Mouse (Mus musculus): Measurements from ENCODE around the gene Fev. TPM values are rescaled to one million over a fixed set of nuclear protein-coding genes. Genes with fewer than 3 reads are reported as not detected.

Gene Fev
- polyA plus RNA-seq, 1 experiment from 2014 or later: 0.41 TPM

DNA sequence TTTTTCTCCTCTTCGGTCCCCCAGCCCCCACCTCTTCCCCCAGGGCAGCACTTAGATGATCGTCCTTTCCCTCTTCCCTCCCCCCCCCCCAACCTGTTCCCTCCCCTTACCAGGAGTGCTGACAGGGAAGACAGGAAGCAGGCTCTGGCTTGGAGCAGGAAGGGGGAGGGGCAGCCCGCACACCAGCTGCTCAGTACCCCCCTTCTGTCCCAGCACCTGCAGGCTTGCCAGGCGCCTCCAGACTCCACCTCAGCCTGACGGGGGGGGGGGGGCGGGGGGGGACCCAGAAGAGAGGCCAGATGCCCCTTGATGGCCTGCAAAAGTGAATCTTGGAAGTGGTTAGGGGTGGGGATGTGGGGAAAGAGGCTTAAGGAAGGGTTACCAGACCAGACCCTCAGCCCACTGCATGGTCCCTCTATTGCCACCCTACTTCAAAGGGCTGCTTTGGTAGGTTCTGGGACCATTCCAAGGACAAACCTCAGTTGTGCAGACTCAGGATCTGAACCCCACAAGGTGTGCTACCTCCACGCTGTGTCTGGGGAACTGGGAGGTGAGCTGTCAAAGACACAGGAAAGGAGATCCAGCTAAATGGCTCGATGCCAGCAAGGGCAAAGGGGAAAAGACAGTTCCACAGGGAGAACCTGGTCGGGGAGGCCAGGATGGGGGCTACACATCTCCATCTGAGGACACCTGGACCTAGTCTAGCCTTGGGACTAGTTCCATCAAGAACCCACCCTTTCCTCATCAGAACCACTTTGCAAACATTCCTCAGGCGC, 13.6 kb upstream of the Fev start:
- Histone ChIP-seq H3K4me1 (ENCODE audit: control insufficient read depth, insufficient read depth, low read length) (peaks cover 16% of the 10 kb centered on the region), H3K36me3 (ENCODE audit: control insufficient read depth, insufficient read depth, low read length) (no peaks in the 10 kb centered on the region), H3K27ac (ENCODE audit: low read depth, low read length) (no peak overlapping the region), H3K9ac (ENCODE audit: low read length) (no peak overlapping the region), H3K4me2 (no peak overlapping the region), H3K9me3 (ENCODE audit: control insufficient read depth, low read length) (no peaks in the 10 kb centered on the region), H3K27me3 (ENCODE audit: control insufficient read depth, insufficient read depth, low read length) (peaks cover 64% of the 10 kb centered on the region), H3K4me3 (ENCODE audit: low read depth, low read length) (no peak overlapping the region)
- WGBS: 7% methylated on average over 8 of the region's 10 CpGs
- ATAC-seq (ENCODE audit: low FRiP score): no peak
- peak; percentile 85 for DNase-seq (ENCODE audit: low spot score, missing footprints)

GRCm38 (mm10) chr1:74897976-74898375, 12.8 kb upstream of the Fev start:
- Histone ChIP-seq H3K9ac (ENCODE audit: low read length) (no peak overlapping the region), H3K36me3 (ENCODE audit: control insufficient read depth, insufficient read depth, low read length) (no peaks in the 10 kb centered on the region), H3K27ac (ENCODE audit: low read depth, low read length) (no peak overlapping the region), H3K4me1 (ENCODE audit: control insufficient read depth, insufficient read depth, low read length) (peaks cover 16% of the 10 kb centered on the region), H3K27me3 (ENCODE audit: control insufficient read depth, insufficient read depth, low read length) (peaks cover 72% of the 10 kb centered on the region), H3K4me2 (no peak overlapping the region), H3K9me3 (ENCODE audit: control insufficient read depth, low read length) (no peaks in the 10 kb centered on the region), H3K4me3 (ENCODE audit: low read depth, low read length) (no peak overlapping the region)
- peak; percentile 83 for DNase-seq (ENCODE audit: low spot score, missing footprints)
- 3% methylated on average over 7 of the region's 7 CpGs for WGBS
- peak; percentile 15; the same call in 1 of the 2 replicates for ATAC-seq (ENCODE audit: low FRiP score)

DNA sequence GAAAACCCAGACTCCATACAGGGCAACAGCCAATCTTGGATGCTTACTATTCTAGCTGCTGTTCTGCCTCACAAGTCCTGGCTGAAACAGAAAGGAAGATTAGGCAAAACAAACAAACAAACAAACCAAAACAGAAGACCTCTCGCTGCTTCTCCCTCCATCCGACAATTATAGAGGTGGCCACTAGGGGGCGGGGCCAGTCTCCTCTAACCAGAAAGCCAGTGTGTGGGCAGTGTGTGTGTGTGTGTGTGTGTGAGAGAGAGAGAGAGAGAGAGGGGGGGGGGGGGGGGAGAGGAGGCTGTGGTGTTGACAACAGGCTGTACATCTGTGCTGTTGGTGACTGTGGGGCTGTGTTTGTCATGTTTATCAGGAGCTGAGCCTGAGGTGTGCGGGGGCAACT, 9.7 kb upstream of the Fev start:
- DNase-seq (ENCODE audit: low spot score, missing footprints) (peak; percentile 96), ATAC-seq (ENCODE audit: low FRiP score) (no peak)
- Histone ChIP-seq H3K4me3 (ENCODE audit: low read depth, low read length) (no peak overlapping the region), H3K27ac (ENCODE audit: low read depth, low read length) (no peak overlapping the region), H3K9me3 (ENCODE audit: control insufficient read depth, low read length) (no peaks in the 10 kb centered on the region), H3K36me3 (ENCODE audit: control insufficient read depth, insufficient read depth, low read length) (no peaks in the 10 kb centered on the region), H3K4me2 (no peak overlapping the region), H3K27me3 (ENCODE audit: control insufficient read depth, insufficient read depth, low read length) (peaks cover 80% of the 10 kb centered on the region), H3K4me1 (ENCODE audit: control insufficient read depth, insufficient read depth, low read length) (peaks cover 8% of the 10 kb centered on the region), H3K9ac (ENCODE audit: low read length) (no peak overlapping the region)
- WGBS: 17% methylated on average over 4 of the region's 4 CpGs

- peak; percentile 97 for DNase-seq (ENCODE audit: low spot score, missing footprints)
- no peaks in the 10 kb centered on the region for H3K36me3 ChIP-seq (ENCODE audit: control insufficient read depth, insufficient read depth, low read length)
- H3K27me3 ChIP-seq (ENCODE audit: control insufficient read depth, insufficient read depth, low read length): peaks cover 75% of the 10 kb centered on the region
- WGBS: 4% methylated on average over 25 of the region's 25 CpGs
- ATAC-seq (ENCODE audit: low FRiP score): peak; percentile 27; the same call in 1 of the 2 replicates
- no peak within 1 kb of the TSS for H3K27ac ChIP-seq (ENCODE audit: low read depth, low read length)
- H3K4me3 ChIP-seq (ENCODE audit: low read depth, low read length): peak within 1 kb of the TSS; percentile 14
- H3K4me1 ChIP-seq (ENCODE audit: control insufficient read depth, insufficient read depth, low read length): peaks cover 5% of the 10 kb centered on the region
- no peaks in the 10 kb centered on the region for H3K9me3 ChIP-seq (ENCODE audit: control insufficient read depth, low read length)
- no peak within 1 kb of the TSS for H3K9ac ChIP-seq (ENCODE audit: low read length)
- H3K4me2 ChIP-seq: peak within 1 kb of the TSS; percentile 31
Observed at GRCm38 (mm10) chr1:74893134-74893855, 8.1 kb upstream of the Fev start, which contains the start of gene Cryba2. TSS of gene Cryba2 (minus strand) at chr1:74893143.

GRCm38 (mm10) chr1:74892351-74893133, 7.3 kb upstream of the Fev start:
- Histone ChIP-seq H3K9me3 (ENCODE audit: control insufficient read depth, low read length) (no peaks in the 10 kb centered on the region), H3K4me1 (ENCODE audit: control insufficient read depth, insufficient read depth, low read length) (no peaks in the 10 kb centered on the region; the same call in 1 of the 2 replicates), H3K36me3 (ENCODE audit: control insufficient read depth, insufficient read depth, low read length) (no peaks in the 10 kb centered on the region), H3K9ac (ENCODE audit: low read length) (no peak overlapping the region), H3K27me3 (ENCODE audit: control insufficient read depth, insufficient read depth, low read length) (peaks cover 82% of the 10 kb centered on the region), H3K27ac (ENCODE audit: low read depth, low read length) (no peak overlapping the region), H3K4me2 (peak overlapping the region; percentile 31), H3K4me3 (ENCODE audit: low read depth, low read length) (peak overlapping the region; percentile 14)
- WGBS: 2% methylated on average over 39 of the region's 39 CpGs
- peak; percentile 30; the same call in 1 of the 2 replicates for ATAC-seq (ENCODE audit: low FRiP score)
- peak; percentile 91 for DNase-seq (ENCODE audit: low spot score, missing footprints)

GRCm38 (mm10) chr1:74891513-74891912, 6.3 kb upstream of the Fev start:
- Histone ChIP-seq H3K4me2 (no peak overlapping the region), H3K36me3 (ENCODE audit: control insufficient read depth, insufficient read depth, low read length) (no peaks in the 10 kb centered on the region), H3K9me3 (ENCODE audit: control insufficient read depth, low read length) (no peaks in the 10 kb centered on the region), H3K4me3 (ENCODE audit: low read depth, low read length) (no peak overlapping the region), H3K4me1 (ENCODE audit: control insufficient read depth, insufficient read depth, low read length) (no peaks in the 10 kb centered on the region; the same call in 1 of the 2 replicates), H3K27ac (ENCODE audit: low read depth, low read length) (no peak overlapping the region), H3K27me3 (ENCODE audit: control insufficient read depth, insufficient read depth, low read length) (peaks cover 87% of the 10 kb centered on the region), H3K9ac (ENCODE audit: low read length) (no peak overlapping the region)
- 0% methylated on average over 2 of the region's 8 CpGs for WGBS
- ATAC-seq (ENCODE audit: low FRiP score) (no peak), DNase-seq (ENCODE audit: low spot score, missing footprints) (peak; percentile 90)

DNA sequence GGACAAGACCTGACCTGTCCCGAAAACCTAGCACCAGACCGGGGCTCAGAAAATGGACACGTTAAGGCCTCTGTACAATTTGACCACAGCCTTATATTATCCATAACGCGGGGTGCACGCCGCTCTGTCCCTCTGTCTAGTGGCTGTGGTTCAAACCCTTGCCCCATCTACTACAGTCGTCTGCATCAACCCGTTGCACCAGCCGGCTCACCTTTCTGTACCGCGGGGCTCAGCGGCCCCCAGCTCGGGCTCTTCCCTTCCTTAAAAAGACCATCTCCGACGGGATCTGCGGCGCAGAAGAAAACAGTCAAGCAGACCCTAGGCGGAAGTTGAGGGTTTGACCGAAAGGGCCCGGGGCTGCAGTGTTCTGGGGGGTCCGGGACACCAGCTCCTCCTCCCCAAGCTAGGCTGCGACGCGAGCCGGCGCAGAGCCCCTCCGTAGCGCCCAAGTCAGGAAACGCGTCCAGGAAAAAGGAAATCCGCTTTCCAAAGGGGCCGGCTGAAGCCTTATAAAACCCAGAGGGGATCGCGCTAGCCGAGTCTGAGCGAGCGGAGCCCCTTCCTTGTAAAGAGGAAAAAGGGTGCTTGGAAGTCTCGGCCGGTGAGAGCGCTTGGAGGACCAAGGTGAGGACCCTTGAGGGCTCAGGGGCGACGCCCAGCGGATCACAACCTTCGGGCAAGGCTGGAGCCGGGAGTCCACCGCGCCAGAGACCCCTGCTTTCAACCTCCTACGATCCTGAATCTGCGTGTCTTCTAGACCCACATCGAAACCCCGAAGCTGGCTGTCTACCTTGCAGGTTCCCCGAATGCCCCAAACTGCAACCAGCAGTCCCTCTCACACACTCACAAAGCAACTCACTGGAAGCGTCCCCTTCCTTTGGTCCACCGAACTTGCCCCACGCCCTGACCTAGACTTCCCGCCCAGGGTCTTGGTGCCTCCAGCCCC, 750 bp downstream of the Fev start:
- Histone ChIP-seq H3K9ac (ENCODE audit: low read length) (no peak overlapping the region), H3K4me2 (peak overlapping the region; percentile 39), H3K4me3 (ENCODE audit: low read depth, low read length) (peak overlapping the region; percentile 20), H3K36me3 (ENCODE audit: control insufficient read depth, insufficient read depth, low read length) (no peaks in the 10 kb centered on the region), H3K9me3 (ENCODE audit: control insufficient read depth, low read length) (no peaks in the 10 kb centered on the region), H3K27ac (ENCODE audit: low read depth, low read length) (no peak overlapping the region), H3K27me3 (ENCODE audit: control insufficient read depth, insufficient read depth, low read length) (peaks cover 85% of the 10 kb centered on the region), H3K4me1 (ENCODE audit: control insufficient read depth, insufficient read depth, low read length) (peaks cover 20% of the 10 kb centered on the region)
- DNase-seq (ENCODE audit: low spot score, missing footprints) (peak; percentile 96), ATAC-seq (ENCODE audit: low FRiP score) (no peak)
- WGBS: under 1% methylated on average over 57 of the region's 57 CpGs

DNA sequence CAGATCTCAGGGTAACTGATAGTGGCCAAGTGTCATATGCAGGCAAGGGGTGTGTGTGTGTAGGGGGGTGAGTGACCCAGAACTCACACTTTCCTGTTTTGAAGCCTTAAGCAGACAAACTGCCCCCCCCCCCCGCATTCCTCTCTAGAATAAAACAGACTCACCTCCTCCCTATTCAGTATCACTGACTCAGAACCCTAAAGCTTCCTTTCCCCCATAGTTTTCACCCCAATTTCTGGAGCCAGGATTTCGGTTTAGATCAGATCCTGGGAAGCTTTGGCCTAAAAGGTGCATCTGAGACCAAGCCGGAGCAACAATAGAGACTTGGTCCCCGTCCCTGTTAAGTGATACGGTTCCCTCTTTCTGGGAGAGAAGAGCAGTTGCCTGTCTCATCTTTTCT, 1.8 kb downstream of the Fev start:
- peak; percentile 94 for DNase-seq (ENCODE audit: low spot score, missing footprints)
- H3K4me3 ChIP-seq (ENCODE audit: low read depth, low read length): no peak overlapping the region
- H3K4me1 ChIP-seq (ENCODE audit: control insufficient read depth, insufficient read depth, low read length): peaks cover 20% of the 10 kb centered on the region
- WGBS: 2% methylated on average over 5 of the region's 5 CpGs
- H3K9me3 ChIP-seq (ENCODE audit: control insufficient read depth, low read length): no peaks in the 10 kb centered on the region
- no peak overlapping the region for H3K27ac ChIP-seq (ENCODE audit: low read depth, low read length)
- no peak for ATAC-seq (ENCODE audit: low FRiP score)
- H3K9ac ChIP-seq (ENCODE audit: low read length): no peak overlapping the region
- no peaks in the 10 kb centered on the region for H3K36me3 ChIP-seq (ENCODE audit: control insufficient read depth, insufficient read depth, low read length)
- H3K4me2 ChIP-seq: no peak overlapping the region
- peaks cover 79% of the 10 kb centered on the region for H3K27me3 ChIP-seq (ENCODE audit: control insufficient read depth, insufficient read depth, low read length)
